Mouse (Mus musculus): Measurements from ENCODE around the gene Tigd3.

- no peak for TF ChIP-seq GATA1 (IDR thresholded peaks at IDR 0.05; ENCODE audit: low read length)
- TF ChIP-seq TAL1 (IDR thresholded peaks at IDR 0.05; ENCODE audit: low read length): no peak
These were observed 1.2 kb downstream of the Tigd3 start for GRCm38 (mm10) chr19:5892735-5893134.

Measured in erythroblast, embryonic 14.5 days (primary cell).